Mouse (Mus musculus) liver, embryonic 14.5 days (tissue): Measurements from ENCODE around the gene Kcnab1. TPM values are rescaled to one million over a fixed set of nuclear protein-coding genes. Genes with fewer than 3 reads are reported as not detected.

Experiments
- ATAC-seq: fragments of 200-750 bp; cut with Nextera tagmentation; 2 replicates; pipeline ENCODE4 v1.8.0; 2017; ENCODE audit warnings: moderate number of reproducible peaks, mild to moderate bottlenecking, moderate library complexity; ENCODE audit not compliant: insufficient read depth
- DNase-seq, 3 experiments: peaks; one replicate each; pipeline ENCODE4 v3.0.0-alpha.2; 2012 to 2013; ENCODE audit warnings: low read depth in 3 of 3, low spot score in 3 of 3
- H3K27ac ChIP-seq: fragments of 300-500 bp; sonication (generic); 2 replicates; pipeline ENCODE4 v1.5.1; 2014; ENCODE audit warnings: moderate library complexity, mild to moderate bottlenecking, control low read depth, inconsistent platforms
- H3K27me3 ChIP-seq: fragments of 300-500 bp; sonication (generic); 2 replicates; pipeline ENCODE4 v1.6.1; 2014; ENCODE audit warnings: mild to moderate bottlenecking, low read length, moderate library complexity; ENCODE audit not compliant: control insufficient read depth, insufficient read depth
- H3K36me3 ChIP-seq: fragments of 300-500 bp; sonication (generic); replicated peaks from 2 replicates; pipeline ENCODE4 v1.6.1; 2014; ENCODE audit warnings: low read depth; ENCODE audit not compliant: control insufficient read depth, insufficient read depth
- H3K4me1 ChIP-seq, 2 experiments: fragments of 200-500 bp in 1 of 2; fragments of 300-500 bp in 1 of 2; sonication (generic) in 1 of 2; replicated peaks; 2 replicates each; pipeline ENCODE4 v1.6.1; 2012 to 2014; ENCODE audit warnings: antibody characterized with exemption in 1 of 2, inconsistent platforms in 1 of 2, low read length in 1 of 2; ENCODE audit not compliant: control insufficient read depth in 2 of 2, insufficient read depth in 2 of 2
- H3K4me2 ChIP-seq: fragments of 300-500 bp; sonication (generic); 2 replicates; pipeline ENCODE4 v1.6.1; 2014; ENCODE audit warnings: low read depth, mild to moderate bottlenecking, control low read depth, moderate library complexity
- H3K4me3 ChIP-seq, 2 experiments: fragments of 200-500 bp in 1 of 2; fragments of 300-500 bp in 1 of 2; sonication (generic) in 1 of 2; 2 replicates each; pipeline ENCODE4 v1.5.1; 2012 to 2014; ENCODE audit warnings: low read depth in 2 of 2, low read length in 2 of 2, mild to moderate bottlenecking in 2 of 2, control low read depth in 1 of 2, inconsistent platforms in 1 of 2, moderate library complexity in 1 of 2; ENCODE audit not compliant: insufficient read depth in 1 of 2
- H3K9ac ChIP-seq: fragments of 300-500 bp; sonication (generic); replicated peaks from 2 replicates; pipeline ENCODE4 v1.6.1; 2014; ENCODE audit warnings: mild to moderate bottlenecking, control low read depth, moderate library complexity
- H3K9me3 ChIP-seq: fragments of 300-500 bp; sonication (generic); 2 replicates; pipeline ENCODE4 v1.6.1; 2016; ENCODE audit warnings: low read length, mixed read lengths; ENCODE audit not compliant: control insufficient read depth
- CTCF ChIP-seq: IDR thresholded peaks from 2 replicates; pipeline ENCODE4 v1.5.1; 2016; ENCODE audit warnings: antibody characterized with exemption, low read depth, control low read depth
- EP300 ChIP-seq: IDR thresholded peaks from 2 replicates; pipeline ENCODE4 v1.6.1; 2016; ENCODE audit warnings: antibody characterized with exemption, low read depth
- WGBS: fragments of 180-500 bp; shearing (Covaris S2); extraction: QIAGEN DNeasy Blood & Tissue Kit; methylation state at CpG from one replicate; pipeline ENCODE4 v1.1.7; 2014; ENCODE audit not compliant: insufficient replicate concordance; 5-methylcytosine and 5-hydroxymethylcytosine counted together
- polyA plus RNA-seq, 2 experiments: library from polyadenylated mRNA; depleted of rRNA in 1 of 2; stranded (reverse) in 1 of 2; unstranded in 1 of 2; fragments of >200 nt; fragmentation: Nextera tagmentation in 1 of 2; extraction: Ambion mirVana in 1 of 2; gene quantifications; 2 replicates each; pipeline versions ENCODE4 v1.2.1 to v1.2.3; 2012 to 2014

Gene Kcnab1
- polyA plus RNA-seq, 2 experiments: 0.12 to 0.33 TPM

- H3K27ac ChIP-seq: no peak overlapping the region
- no peak for ATAC-seq
- no peak overlapping the region for H3K4me2 ChIP-seq
- no peak for TF ChIP-seq CTCF
- no peak for TF ChIP-seq EP300
- no peak for DNase-seq
- H3K4me3 ChIP-seq: no peak overlapping the region
- H3K27me3 ChIP-seq: no peaks in the 10 kb centered on the region
- H3K9me3 ChIP-seq: no peaks in the 10 kb centered on the region
- peaks cover 4% of the 10 kb centered on the region; the same call in 1 of the 2 replicates for H3K36me3 ChIP-seq
- no peaks in the 10 kb centered on the region for H3K4me1 ChIP-seq
- WGBS: 67% methylated on average over 3 of the region's 3 CpGs
- H3K9ac ChIP-seq: no peak overlapping the region
Measured at GRCm38 (mm10) chr3:65374729-65375128, 265.5 kb downstream of the Kcnab1 start.

GRCm38 (mm10) chr3:65378724-65379123 lies 269.5 kb downstream of the Kcnab1 start:
- TF ChIP-seq EP300: no peak
- no peaks in the 10 kb centered on the region for H3K4me1 ChIP-seq
- ATAC-seq: no peak
- no peak for DNase-seq
- H3K9ac ChIP-seq: no peak overlapping the region
- H3K4me3 ChIP-seq: no peak overlapping the region
- no peaks in the 10 kb centered on the region for H3K9me3 ChIP-seq
- no peaks in the 10 kb centered on the region for H3K27me3 ChIP-seq
- peaks cover 20% of the 10 kb centered on the region for H3K36me3 ChIP-seq
- H3K4me2 ChIP-seq: no peak overlapping the region
- no peak overlapping the region for H3K27ac ChIP-seq

GRCm38 (mm10) chr3:65379884-65380539 lies 270.8 kb downstream of the Kcnab1 start:
- Histone ChIP-seq H3K4me2 (no peak overlapping the region), H3K9ac (no peak overlapping the region), H3K4me3 (no peak overlapping the region), H3K27me3 (no peaks in the 10 kb centered on the region), H3K36me3 (peaks cover 26% of the 10 kb centered on the region), H3K9me3 (no peaks in the 10 kb centered on the region), H3K4me1 (no peaks in the 10 kb centered on the region), H3K27ac (no peak overlapping the region)
- WGBS: 55% methylated on average over 4 of the region's 4 CpGs
- peak in 2 of 3 experiments; percentile 9 to 17 for DNase-seq
- ATAC-seq: no peak
- TF ChIP-seq CTCF (peak; percentile 70), EP300 (no peak)

- Histone ChIP-seq H3K9ac (no peak overlapping the region), H3K9me3 (no peaks in the 10 kb centered on the region), H3K27ac (no peak overlapping the region), H3K4me2 (no peak overlapping the region), H3K4me3 (no peak overlapping the region), H3K27me3 (no peaks in the 10 kb centered on the region), H3K4me1 (no peaks in the 10 kb centered on the region), H3K36me3 (peaks cover 35% of the 10 kb centered on the region)
- WGBS: 89% methylated on average over 4 of the region's 4 CpGs
- TF ChIP-seq CTCF (no peak), EP300 (no peak)
- DNase-seq (no peak), ATAC-seq (no peak)
Measured at GRCm38 (mm10) chr3:65381094-65381493, 271.9 kb downstream of the Kcnab1 start.

GRCm38 (mm10) chr3:65384431-65384830 lies 275.2 kb downstream of the Kcnab1 start:
- no peaks in the 10 kb centered on the region for H3K9me3 ChIP-seq
- H3K4me2 ChIP-seq: no peak overlapping the region
- peaks cover 59% of the 10 kb centered on the region for H3K36me3 ChIP-seq
- ATAC-seq (no peak), DNase-seq (no peak)
- H3K4me1 ChIP-seq: no peaks in the 10 kb centered on the region
- no peak overlapping the region for H3K4me3 ChIP-seq
- H3K27ac ChIP-seq: no peak overlapping the region
- H3K9ac ChIP-seq: no peak overlapping the region
- TF ChIP-seq CTCF: no peak
- TF ChIP-seq EP300: no peak
- 81% methylated on average over 3 of the region's 3 CpGs for WGBS
- H3K27me3 ChIP-seq: no peaks in the 10 kb centered on the region
